Mouse (Mus musculus) testis, adult 2 months (tissue): ENCODE results near the gene Orai3.
"Not testable (repeated sequence)": the region's sequence is repeated elsewhere in the genome, so short reads cannot be mapped to it uniquely, and the experiment has no call there.

Experiments used
- CTCF ChIP-seq: fragments of 200-500 bp; IDR thresholded peaks from 2 replicates; pipeline ENCODE4 v1.5.1; 2012; ENCODE audit warnings: low read depth, mild to moderate bottlenecking, inconsistent platforms, low read length, moderate library complexity; ENCODE audit not compliant: control insufficient read depth, insufficient read depth, insufficient replicate concordance
- POLR2A ChIP-seq: fragments of 200-500 bp; IDR thresholded peaks from 2 replicates; pipeline ENCODE4 v1.6.1; 2012; ENCODE audit warnings: low read depth, mild to moderate bottlenecking, inconsistent platforms, low read length, moderate library complexity; ENCODE audit not compliant: control insufficient read depth

- not testable (repeated sequence) for TF ChIP-seq CTCF, POLR2A
Observed at GRCm38 (mm10) chr7:127775837-127776236, 6.2 kb downstream of the Orai3 start.
